Mouse (Mus musculus): ENCODE data around the gene Xdh. TPM values are rescaled to one million over a fixed set of nuclear protein-coding genes. Genes with fewer than 3 reads are reported as not detected.

The Xdh gene
- polyA plus RNA-seq, 1 experiment from 2014 or later = 8.0 TPM

- H3K4me3 ChIP-seq (replicated peaks; ENCODE audit: low read length) = no peak overlapping the region
- H3K9ac ChIP-seq (ENCODE audit: low read length) = no peak overlapping the region
- no peaks in the 10 kb centered on the region for H3K27me3 ChIP-seq (ENCODE audit: control insufficient read depth, insufficient read depth, low read length)
- 69% methylated on average over 4 of the region's 4 CpGs for WGBS
- no peak overlapping the region for H3K27ac ChIP-seq (ENCODE audit: low read length)
- H3K9me3 ChIP-seq (replicated peaks; ENCODE audit: control insufficient read depth, low read length) = no peaks in the 10 kb centered on the region
- no peaks in the 10 kb centered on the region for H3K36me3 ChIP-seq (ENCODE audit: control insufficient read depth, insufficient read depth, low read length)
- no peak for ATAC-seq (ENCODE audit: insufficient read depth, low FRiP score)
- 0 out of 2 replicates have a peak, but pooled peaks cover 4% of the 10 kb centered on the region for H3K4me1 ChIP-seq (ENCODE audit: control insufficient read depth, insufficient read depth, low read length)
- H3K4me2 ChIP-seq (ENCODE audit: low read depth, low read length) = no peak overlapping the region
Observed at GRCm38 (mm10) chr17:73971291-73971690, 21.3 kb upstream of the Xdh start.

- Histone ChIP-seq H3K4me3 (replicated peaks; ENCODE audit: low read length) (no peak overlapping the region), H3K4me1 (ENCODE audit: control insufficient read depth, insufficient read depth, low read length) (0 out of 2 replicates have a peak, but pooled peaks cover 4% of the 10 kb centered on the region), H3K36me3 (ENCODE audit: control insufficient read depth, insufficient read depth, low read length) (no peaks in the 10 kb centered on the region), H3K4me2 (ENCODE audit: low read depth, low read length) (no peak overlapping the region), H3K9ac (ENCODE audit: low read length) (no peak overlapping the region), H3K27ac (ENCODE audit: low read length) (no peak overlapping the region), H3K9me3 (replicated peaks; ENCODE audit: control insufficient read depth, low read length) (no peaks in the 10 kb centered on the region), H3K27me3 (ENCODE audit: control insufficient read depth, insufficient read depth, low read length) (no peaks in the 10 kb centered on the region)
- WGBS = 46% methylated on average over 3 of the region's 3 CpGs
- peak; percentile 72; the same call in 1 of the 2 replicates for ATAC-seq (ENCODE audit: insufficient read depth, low FRiP score)
Observed at GRCm38 (mm10) chr17:73970361-73971027, 20.5 kb upstream of the Xdh start.

- Histone ChIP-seq H3K27ac (ENCODE audit: low read length) (no peak overlapping the region), H3K9me3 (replicated peaks; ENCODE audit: control insufficient read depth, low read length) (no peaks in the 10 kb centered on the region), H3K27me3 (ENCODE audit: control insufficient read depth, insufficient read depth, low read length) (no peaks in the 10 kb centered on the region), H3K4me3 (replicated peaks; ENCODE audit: low read length) (no peak overlapping the region), H3K4me2 (ENCODE audit: low read depth, low read length) (no peak overlapping the region), H3K4me1 (ENCODE audit: control insufficient read depth, insufficient read depth, low read length) (peaks cover 6% of the 10 kb centered on the region), H3K36me3 (ENCODE audit: control insufficient read depth, insufficient read depth, low read length) (no peaks in the 10 kb centered on the region), H3K9ac (ENCODE audit: low read length) (no peak overlapping the region)
- 63% methylated on average over 9 of the region's 9 CpGs for WGBS
- ATAC-seq (ENCODE audit: insufficient read depth, low FRiP score) = no peak
Observed at GRCm38 (mm10) chr17:73964856-73965255, 14.9 kb upstream of the Xdh start.

DNA sequence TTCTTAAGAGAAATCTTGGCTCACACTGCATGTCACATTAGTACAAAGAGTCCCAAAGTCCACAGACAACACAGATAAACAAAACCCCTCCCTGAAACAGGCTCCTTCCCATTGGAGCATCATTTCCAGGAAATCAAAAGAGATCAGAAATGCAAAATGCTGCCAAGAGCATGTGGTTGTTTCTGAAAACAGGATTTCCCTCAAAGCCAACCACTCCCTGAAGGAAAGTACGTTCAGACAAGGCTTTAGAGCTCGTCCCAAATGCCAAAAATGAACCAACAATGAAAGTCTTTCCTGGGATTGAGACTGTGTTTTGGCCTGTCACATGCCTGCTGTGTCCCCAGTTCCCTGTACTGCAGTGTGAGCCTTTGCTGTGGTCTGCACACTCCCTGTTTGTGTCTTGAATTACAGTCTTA lies 12.6 kb upstream of the Xdh start:
- Histone ChIP-seq H3K9ac (ENCODE audit: low read length) (no peak overlapping the region), H3K9me3 (replicated peaks; ENCODE audit: control insufficient read depth, low read length) (no peaks in the 10 kb centered on the region), H3K36me3 (ENCODE audit: control insufficient read depth, insufficient read depth, low read length) (no peaks in the 10 kb centered on the region), H3K27ac (ENCODE audit: low read length) (no peak overlapping the region), H3K27me3 (ENCODE audit: control insufficient read depth, insufficient read depth, low read length) (no peaks in the 10 kb centered on the region), H3K4me3 (replicated peaks; ENCODE audit: low read length) (no peak overlapping the region), H3K4me1 (ENCODE audit: control insufficient read depth, insufficient read depth, low read length) (peaks cover 6% of the 10 kb centered on the region), H3K4me2 (ENCODE audit: low read depth, low read length) (no peak overlapping the region)
- ATAC-seq (ENCODE audit: insufficient read depth, low FRiP score) = no peak
- WGBS = 29% methylated on average over 2 of the region's 2 CpGs

DNA sequence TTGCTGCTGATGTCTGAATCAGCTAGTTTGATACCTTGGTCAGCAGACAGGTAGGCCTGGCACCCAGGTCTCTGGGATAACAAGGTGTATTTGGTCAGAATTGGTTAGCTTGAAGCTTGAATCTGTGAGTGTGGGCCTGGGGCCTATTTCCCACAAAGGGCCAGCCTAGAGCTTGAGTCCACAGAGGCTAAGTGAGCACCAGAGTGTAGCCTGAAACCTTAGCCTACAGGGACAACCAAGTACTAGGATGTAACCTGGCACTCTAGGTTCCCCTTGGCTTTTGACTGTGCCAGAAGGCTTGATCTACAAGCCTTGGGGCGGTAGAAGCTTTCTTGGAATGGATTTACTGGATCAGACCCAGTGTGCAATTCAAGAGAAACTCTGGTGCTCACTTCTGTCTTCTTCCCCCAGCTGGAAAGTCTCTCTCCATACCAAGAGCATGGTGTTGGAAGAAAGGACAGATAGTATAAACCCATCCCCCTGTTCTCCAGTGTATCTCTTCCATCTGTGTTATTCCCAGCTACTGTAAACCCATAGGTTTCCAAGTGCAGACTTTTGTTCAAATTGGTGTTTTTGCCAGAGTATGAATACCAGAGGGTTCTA lies 11.9 kb upstream of the Xdh start:
- H3K4me3 ChIP-seq (replicated peaks; ENCODE audit: low read length) = no peak overlapping the region
- peaks cover 6% of the 10 kb centered on the region for H3K4me1 ChIP-seq (ENCODE audit: control insufficient read depth, insufficient read depth, low read length)
- no peaks in the 10 kb centered on the region for H3K9me3 ChIP-seq (replicated peaks; ENCODE audit: control insufficient read depth, low read length)
- no peak overlapping the region for H3K9ac ChIP-seq (ENCODE audit: low read length)
- no peak overlapping the region for H3K27ac ChIP-seq (ENCODE audit: low read length)
- no peak for ATAC-seq (ENCODE audit: insufficient read depth, low FRiP score)
- H3K27me3 ChIP-seq (ENCODE audit: control insufficient read depth, insufficient read depth, low read length) = no peaks in the 10 kb centered on the region
- H3K4me2 ChIP-seq (ENCODE audit: low read depth, low read length) = no peak overlapping the region
- H3K36me3 ChIP-seq (ENCODE audit: control insufficient read depth, insufficient read depth, low read length) = no peaks in the 10 kb centered on the region
- WGBS = 65% methylated on average over 1 of the region's 1 CpGs

- Histone ChIP-seq H3K9ac (ENCODE audit: low read length) (no peak overlapping the region), H3K9me3 (replicated peaks; ENCODE audit: control insufficient read depth, low read length) (no peaks in the 10 kb centered on the region), H3K27ac (ENCODE audit: low read length) (no peak overlapping the region), H3K27me3 (ENCODE audit: control insufficient read depth, insufficient read depth, low read length) (no peaks in the 10 kb centered on the region), H3K4me3 (replicated peaks; ENCODE audit: low read length) (no peak overlapping the region), H3K36me3 (ENCODE audit: control insufficient read depth, insufficient read depth, low read length) (no peaks in the 10 kb centered on the region), H3K4me1 (ENCODE audit: control insufficient read depth, insufficient read depth, low read length) (peaks cover 6% of the 10 kb centered on the region), H3K4me2 (ENCODE audit: low read depth, low read length) (no peak overlapping the region)
- no peak for ATAC-seq (ENCODE audit: insufficient read depth, low FRiP score)
- WGBS = 73% methylated on average over 4 of the region's 4 CpGs
Observed at GRCm38 (mm10) chr17:73960745-73961144, 10.7 kb upstream of the Xdh start.

DNA sequence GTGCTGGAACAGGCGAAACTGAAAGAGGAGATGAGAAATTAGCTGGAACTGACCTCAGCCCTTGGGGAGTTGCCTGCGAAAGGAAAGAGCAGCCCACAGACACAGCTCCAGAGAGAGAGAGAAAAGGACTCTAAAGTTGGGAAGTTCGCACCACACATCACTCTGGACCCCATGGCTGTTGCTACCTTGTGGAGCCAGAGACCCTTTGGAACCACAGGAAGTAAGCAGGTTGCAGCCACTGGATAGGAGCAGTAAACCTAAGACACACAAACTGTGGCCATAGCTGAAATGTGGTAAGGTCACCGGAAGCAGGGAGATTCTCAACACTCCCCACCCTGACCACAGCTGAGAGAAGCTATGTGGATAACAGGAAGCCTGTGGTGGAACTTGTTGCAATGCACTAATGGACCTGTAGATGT lies 2.1 kb upstream of the Xdh start:
- ATAC-seq (ENCODE audit: insufficient read depth, low FRiP score) = no peak
- 72% methylated on average over 4 of the region's 4 CpGs for WGBS

GRCm38 (mm10) chr17:73950970-73951369 lies 974 bp upstream of the Xdh start:
- no peak for ATAC-seq (ENCODE audit: insufficient read depth, low FRiP score)
- Histone ChIP-seq H3K36me3 (ENCODE audit: control insufficient read depth, insufficient read depth, low read length) (no peaks in the 10 kb centered on the region), H3K4me1 (ENCODE audit: control insufficient read depth, insufficient read depth, low read length) (no peaks in the 10 kb centered on the region), H3K9me3 (replicated peaks; ENCODE audit: control insufficient read depth, low read length) (no peaks in the 10 kb centered on the region), H3K27ac (ENCODE audit: low read length) (no peak overlapping the region), H3K4me2 (ENCODE audit: low read depth, low read length) (no peak overlapping the region), H3K9ac (ENCODE audit: low read length) (no peak overlapping the region), H3K4me3 (replicated peaks; ENCODE audit: low read length) (no peak overlapping the region), H3K27me3 (ENCODE audit: control insufficient read depth, insufficient read depth, low read length) (no peaks in the 10 kb centered on the region)
- 79% methylated on average over 5 of the region's 5 CpGs for WGBS

More for the DNA sequence above, 2.1 kb upstream of the Xdh start:
- Histone ChIP-seq H3K27me3 (ENCODE audit: control insufficient read depth, insufficient read depth, low read length) (no peaks in the 10 kb centered on the region), H3K4me2 (ENCODE audit: low read depth, low read length) (no peak overlapping the region), H3K9ac (ENCODE audit: low read length) (no peak overlapping the region), H3K9me3 (replicated peaks; ENCODE audit: control insufficient read depth, low read length) (no peaks in the 10 kb centered on the region), H3K36me3 (ENCODE audit: control insufficient read depth, insufficient read depth, low read length) (no peaks in the 10 kb centered on the region), H3K4me1 (ENCODE audit: control insufficient read depth, insufficient read depth, low read length) (no peaks in the 10 kb centered on the region), H3K4me3 (replicated peaks; ENCODE audit: low read length) (no peak overlapping the region), H3K27ac (ENCODE audit: low read length) (no peak overlapping the region)

DNA sequence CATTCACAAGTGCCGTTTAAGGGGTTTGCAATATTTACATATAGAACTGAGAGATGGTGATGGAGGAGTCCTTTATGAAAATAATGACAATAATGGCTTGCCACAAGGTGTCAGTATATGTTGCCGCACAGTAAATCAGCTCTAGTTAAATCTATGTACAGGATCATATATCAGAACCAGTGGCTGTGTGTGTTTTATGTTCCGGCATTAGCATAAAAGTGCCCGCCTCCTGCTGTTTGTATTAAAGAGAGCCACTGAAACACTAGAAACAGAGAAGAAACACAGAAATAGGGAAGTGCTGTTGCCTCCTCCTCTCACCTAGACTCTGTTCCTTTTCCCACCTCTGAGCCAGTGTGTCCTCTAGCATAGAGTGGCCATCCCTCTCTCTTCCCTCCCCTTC lies 498 bp downstream of the Xdh start:
- no peak overlapping the region for H3K9ac ChIP-seq (ENCODE audit: low read length)
- H3K4me3 ChIP-seq (replicated peaks; ENCODE audit: low read length) = no peak overlapping the region
- no peaks in the 10 kb centered on the region for H3K4me1 ChIP-seq (ENCODE audit: control insufficient read depth, insufficient read depth, low read length)
- no peak for ATAC-seq (ENCODE audit: insufficient read depth, low FRiP score)
- H3K4me2 ChIP-seq (ENCODE audit: low read depth, low read length) = peak overlapping the region; percentile 27; the same call in 1 of the 2 replicates
- no peaks in the 10 kb centered on the region for H3K27me3 ChIP-seq (ENCODE audit: control insufficient read depth, insufficient read depth, low read length)
- H3K36me3 ChIP-seq (ENCODE audit: control insufficient read depth, insufficient read depth, low read length) = no peaks in the 10 kb centered on the region
- peak overlapping the region; percentile 14; the same call in 1 of the 2 replicates for H3K27ac ChIP-seq (ENCODE audit: low read length)
- no peaks in the 10 kb centered on the region for H3K9me3 ChIP-seq (replicated peaks; ENCODE audit: control insufficient read depth, low read length)
- 65% methylated on average over 4 of the region's 4 CpGs for WGBS
